Mouse (Mus musculus) heart, embryonic 16.5 days (tissue): ENCODE measurements around the gene Cpne9. TPM values are rescaled to one million over a fixed set of nuclear protein-coding genes. Genes with fewer than 3 reads are reported as not detected.

Experiments used
- polyA plus RNA-seq: library from polyadenylated mRNA; unstranded; fragments of >200 nt; fragmentation: Nextera tagmentation; extraction: Ambion mirVana; gene quantifications from 2 replicates; pipeline ENCODE4 v1.2.1, GENCODE M21; 2015

Cpne9 gene
- polyA plus RNA-seq, 1 experiment from 2014 or later, result 0.11 TPM

Other genes starting within 250 kb of the Cpne9 start
- gene Thumpd3, start 236.1 kb upstream of the Cpne9 start, polyA plus RNA-seq, result 38.3 and 43.4 TPM in 2 replicates
- gene Setd5, start 204.9 kb upstream of the Cpne9 start, polyA plus RNA-seq, result 46.4 and 50.8 TPM in 2 replicates
- 0.35 and 0.37 TPM in 2 replicates for gene Lhfpl4, start 86.9 kb upstream of the Cpne9 start, polyA plus RNA-seq
- 23.1 and 26.1 TPM in 2 replicates for gene Mtmr14, start 44.5 kb upstream of the Cpne9 start, polyA plus RNA-seq
- 11.6 and 12.3 TPM in 2 replicates for gene Brpf1, start 24.8 kb downstream of the Cpne9 start, polyA plus RNA-seq
- gene Ogg1, start 44.7 kb downstream of the Cpne9 start, polyA plus RNA-seq, result 8.1 and 9.9 TPM in 2 replicates
- gene Camk1, start 61.7 kb downstream of the Cpne9 start, polyA plus RNA-seq, result 117 and 122 TPM in 2 replicates
- gene Tada3, start 95.6 kb downstream of the Cpne9 start, polyA plus RNA-seq, result 40.3 and 41.1 TPM in 2 replicates
- 250 and 261 TPM in 2 replicates for gene Arpc4, start 95.8 kb downstream of the Cpne9 start, polyA plus RNA-seq
- gene Ttll3, start 107.0 kb downstream of the Cpne9 start, polyA plus RNA-seq, result 2.3 and 3.0 TPM in 2 replicates
- gene Rpusd3, start 137.0 kb downstream of the Cpne9 start, polyA plus RNA-seq, result 14.2 and 15.0 TPM in 2 replicates
- gene Cidec, start 153.5 kb downstream of the Cpne9 start, polyA plus RNA-seq, result 0.29 TPM in 1 of 2 replicates, not detected in the other
- 64.5 and 65.2 TPM in 2 replicates for gene Jagn1, start 160.3 kb downstream of the Cpne9 start, polyA plus RNA-seq
- gene Il17re, start 176.2 kb downstream of the Cpne9 start, polyA plus RNA-seq, result 1.8 and 3.1 TPM in 2 replicates
- 15.5 and 16.1 TPM in 2 replicates for gene Il17rc, start 189.1 kb downstream of the Cpne9 start, polyA plus RNA-seq
- 44.8 and 46.8 TPM in 2 replicates for gene Creld1, start 201.0 kb downstream of the Cpne9 start, polyA plus RNA-seq
- gene Prrt3, start 219.6 kb downstream of the Cpne9 start, polyA plus RNA-seq, result 0.26 and 0.29 TPM in 2 replicates
- 89.7 and 94.5 TPM in 2 replicates for gene Emc3, start 249.3 kb downstream of the Cpne9 start, polyA plus RNA-seq
- 8.3 and 8.4 TPM in 2 replicates for gene Fancd2, start 249.4 kb downstream of the Cpne9 start, polyA plus RNA-seq